Mouse (Mus musculus): ENCODE measurements at regions not wholly inside any gene's neighbourhood (a gene's known extent, or its start where the extent isn't known, plus 50 kb on each side); places are given as distances from the start of the nearest gene placed in this dataset.

DNA sequence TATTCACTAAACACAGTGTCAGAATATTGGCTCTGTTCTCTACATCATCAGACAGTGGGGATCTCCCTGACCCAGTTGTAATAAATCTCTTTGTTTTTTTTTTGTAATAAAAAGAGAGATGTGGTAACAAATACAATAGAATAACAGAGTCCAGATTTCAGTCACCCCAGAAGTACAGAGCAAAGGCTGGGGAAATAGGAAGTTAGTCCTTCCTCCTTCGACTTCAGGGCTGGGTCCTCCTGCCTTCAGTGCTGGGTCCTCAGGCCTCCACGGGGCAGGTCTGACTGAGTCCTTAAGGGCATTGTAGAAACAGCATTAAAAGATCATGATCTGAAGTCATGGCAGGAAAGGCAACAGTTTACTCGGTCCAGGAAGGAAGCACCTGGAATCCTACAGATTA, 67.0 kb upstream of the Pja2 start:
- TF ChIP-seq CTCF (IDR thresholded peaks at IDR 0.05) = no peak
- no peak for TF ChIP-seq EP300 (IDR thresholded peaks at IDR 0.05)

Measured in lung, postnatal 0 days (tissue).